Mouse (Mus musculus): ENCODE results near the gene Scfd1. TPM values are rescaled to one million over a fixed set of nuclear protein-coding genes. Genes with fewer than 3 reads are reported as not detected.

Gene Scfd1
- polyA plus RNA-seq, 1 experiment from 2014 or later, result 72.4 TPM

DNA sequence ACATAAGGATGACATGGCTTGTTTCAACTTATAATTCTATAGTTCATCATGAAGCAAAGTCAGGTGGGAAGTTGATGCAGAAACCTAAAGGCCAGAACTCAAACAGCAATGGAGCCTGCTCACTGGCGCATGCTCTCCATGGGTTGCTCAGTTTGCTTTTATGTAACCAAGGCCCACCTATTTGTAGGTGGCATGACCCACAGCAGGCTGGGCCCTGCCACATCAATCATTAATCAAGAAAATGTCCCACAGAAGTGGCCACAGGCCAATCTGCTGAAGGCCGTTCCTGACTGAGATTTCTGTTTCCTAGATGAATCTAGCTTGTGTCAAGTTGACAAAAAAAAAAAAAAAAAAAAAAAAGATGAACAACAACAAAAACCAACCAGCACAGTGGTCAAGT, 103.9 kb downstream of the Scfd1 start:
- Histone ChIP-seq H3K9me3 (ENCODE audit: control insufficient read depth, low read length) (no peaks in the 10 kb centered on the region), H3K27me3 (replicated peaks; ENCODE audit: control insufficient read depth, insufficient read depth, low read length) (no peaks in the 10 kb centered on the region), H3K9ac (ENCODE audit: low read depth, low read length) (no peak overlapping the region), H3K4me1 (ENCODE audit: control insufficient read depth, insufficient read depth, low read depth, low read length) (no peaks in the 10 kb centered on the region), H3K36me3 (ENCODE audit: control insufficient read depth, insufficient read depth, low read length) (no peaks in the 10 kb centered on the region), H3K4me2 (ENCODE audit: low read length) (no peak overlapping the region), H3K27ac (ENCODE audit: low read depth, low read length) (no peak overlapping the region), H3K4me3 (ENCODE audit: low read length) (no peak overlapping the region)
- WGBS, result 83% methylated on average over 2 of the region's 2 CpGs
- ATAC-seq, result no peak

DNA sequence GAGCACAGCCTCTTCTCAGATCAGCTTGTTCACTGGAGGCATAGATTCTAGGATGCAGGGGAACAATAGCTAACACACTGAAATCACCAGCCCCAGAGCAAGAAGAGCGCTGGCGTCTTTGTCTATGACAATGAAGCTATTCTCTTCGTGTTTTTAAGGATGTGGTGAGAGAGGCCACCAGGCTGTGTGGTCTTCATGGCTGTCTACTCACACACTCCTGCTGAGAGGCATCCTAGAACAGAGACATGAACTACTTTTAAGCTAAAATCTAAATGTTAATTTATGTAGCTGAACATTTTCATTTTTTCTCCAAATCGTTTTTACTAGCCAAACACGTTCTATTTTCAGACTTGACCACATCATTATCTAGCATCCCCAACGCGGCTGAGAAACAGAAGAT, 114.7 kb downstream of the Scfd1 start:
- Histone ChIP-seq H3K4me3 (ENCODE audit: low read length) (no peak overlapping the region), H3K36me3 (ENCODE audit: control insufficient read depth, insufficient read depth, low read length) (no peaks in the 10 kb centered on the region), H3K27me3 (replicated peaks; ENCODE audit: control insufficient read depth, insufficient read depth, low read length) (no peaks in the 10 kb centered on the region), H3K4me2 (ENCODE audit: low read length) (no peak overlapping the region), H3K4me1 (ENCODE audit: control insufficient read depth, insufficient read depth, low read depth, low read length) (no peaks in the 10 kb centered on the region), H3K27ac (ENCODE audit: low read depth, low read length) (no peak overlapping the region), H3K9me3 (ENCODE audit: control insufficient read depth, low read length) (no peaks in the 10 kb centered on the region), H3K9ac (ENCODE audit: low read depth, low read length) (no peak overlapping the region)
- WGBS, result 66% methylated on average over 7 of the region's 7 CpGs
- no peak for ATAC-seq

DNA sequence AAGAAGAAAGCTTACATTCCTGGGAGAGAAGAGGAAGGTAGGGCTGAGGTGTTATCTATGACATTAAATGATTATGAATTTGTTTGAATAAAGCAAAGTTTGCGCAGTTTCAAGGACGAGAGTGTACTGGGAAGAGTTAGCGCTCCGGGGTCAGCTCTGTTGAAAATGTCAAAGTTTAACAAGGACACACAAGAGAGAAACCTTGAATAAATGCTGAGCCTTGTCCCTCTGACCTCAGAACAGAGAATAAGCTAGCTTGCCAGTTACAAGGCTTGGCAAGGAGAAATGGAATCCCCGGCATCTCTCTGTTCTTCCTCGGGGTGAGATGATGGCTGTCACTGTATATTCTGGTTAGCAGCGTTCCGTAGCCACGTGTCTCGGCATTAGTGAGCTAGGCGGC, 116.2 kb downstream of the Scfd1 start:
- WGBS, result 86% methylated on average over 11 of the region's 11 CpGs
- Histone ChIP-seq H3K4me2 (ENCODE audit: low read length) (no peak overlapping the region), H3K4me1 (ENCODE audit: control insufficient read depth, insufficient read depth, low read depth, low read length) (no peaks in the 10 kb centered on the region), H3K36me3 (ENCODE audit: control insufficient read depth, insufficient read depth, low read length) (no peaks in the 10 kb centered on the region), H3K9me3 (ENCODE audit: control insufficient read depth, low read length) (no peaks in the 10 kb centered on the region), H3K9ac (ENCODE audit: low read depth, low read length) (no peak overlapping the region), H3K4me3 (ENCODE audit: low read length) (no peak overlapping the region), H3K27me3 (replicated peaks; ENCODE audit: control insufficient read depth, insufficient read depth, low read length) (no peaks in the 10 kb centered on the region), H3K27ac (ENCODE audit: low read depth, low read length) (no peak overlapping the region)
- no peak for ATAC-seq

DNA sequence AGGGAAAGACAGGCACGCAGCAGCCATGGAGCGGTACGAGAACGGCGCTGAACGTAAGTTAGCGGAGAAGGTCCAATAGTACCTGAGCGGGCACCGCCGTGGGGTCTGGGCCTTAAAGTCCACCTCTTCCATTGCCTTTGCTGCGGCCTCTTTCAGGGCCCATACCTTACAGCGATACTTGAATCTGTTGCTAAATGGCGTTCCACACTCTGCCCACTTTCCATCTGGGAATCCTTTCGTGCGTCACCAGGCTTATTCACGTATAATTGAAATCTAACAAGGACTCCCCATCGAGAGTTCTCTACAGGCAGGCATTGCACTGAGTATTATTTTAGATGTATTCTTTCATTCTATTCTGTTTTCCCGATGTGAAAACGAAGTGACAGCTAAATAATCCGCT, 117.3 kb downstream of the Scfd1 start:
- Histone ChIP-seq H3K9ac (ENCODE audit: low read depth, low read length) (no peak overlapping the region), H3K4me1 (ENCODE audit: control insufficient read depth, insufficient read depth, low read depth, low read length) (no peaks in the 10 kb centered on the region), H3K27me3 (replicated peaks; ENCODE audit: control insufficient read depth, insufficient read depth, low read length) (no peaks in the 10 kb centered on the region), H3K9me3 (ENCODE audit: control insufficient read depth, low read length) (no peaks in the 10 kb centered on the region), H3K4me2 (ENCODE audit: low read length) (no peak overlapping the region), H3K4me3 (ENCODE audit: low read length) (no peak overlapping the region), H3K36me3 (ENCODE audit: control insufficient read depth, insufficient read depth, low read length) (no peaks in the 10 kb centered on the region), H3K27ac (ENCODE audit: low read depth, low read length) (no peak overlapping the region)
- WGBS, result 87% methylated on average over 20 of the region's 20 CpGs
- ATAC-seq, result no peak

Other genes starting within 250 kb of the Scfd1 start
- 12.6 and 13.2 TPM in 2 replicates for gene G2e3, start 29.4 kb upstream of the Scfd1 start, polyA plus RNA-seq (2015; fragmentation: Nextera tagmentation; extraction: Ambion mirVana)
- 26.5 and 29.6 TPM in 2 replicates for gene Coch, start 215.8 kb downstream of the Scfd1 start, polyA plus RNA-seq (2015; fragmentation: Nextera tagmentation; extraction: Ambion mirVana)

Data from hindbrain, embryonic 16.5 days (tissue).